Mouse (Mus musculus): ENCODE measurements around the gene Hvcn1.

DNA sequence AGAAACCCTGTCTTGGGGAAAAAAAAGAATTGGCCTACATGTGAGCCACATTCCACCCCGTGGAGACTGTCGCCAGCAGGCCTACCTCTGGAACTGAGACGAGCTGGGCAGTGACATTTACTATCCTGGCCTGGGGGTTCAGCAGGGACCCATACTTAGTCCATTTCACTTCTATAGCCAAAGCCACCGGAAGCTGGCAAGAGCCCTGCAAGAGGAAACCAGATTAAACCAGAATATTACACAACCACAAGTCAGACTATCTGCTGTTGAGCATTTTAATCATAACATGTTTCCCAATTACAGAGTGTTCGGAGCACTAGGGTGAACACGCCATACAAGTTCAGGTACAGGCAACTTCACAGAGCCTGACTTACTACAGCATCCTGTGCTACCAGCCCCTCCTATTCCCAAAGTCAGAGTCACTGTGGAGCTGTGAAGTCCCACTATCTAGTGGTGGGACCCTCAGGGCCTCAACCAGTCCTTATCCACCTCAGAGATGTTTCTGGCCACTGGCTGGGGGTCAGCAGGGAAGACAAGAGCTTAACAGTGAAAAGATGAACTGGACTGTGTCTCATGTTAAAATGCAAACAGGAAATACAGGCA, 36.0 kb downstream of the Hvcn1 start:
- TF ChIP-seq CTCF (IDR thresholded peaks at IDR 0.05; ENCODE audit: low read depth, low read length) (no peak), TAL1 (conservative IDR thresholded peaks at IDR 0.05; ENCODE audit: low read depth, low read length) (no peak), GATA1 (IDR thresholded peaks at IDR 0.05; ENCODE audit: borderline replicate concordance, low read length) (no peak)
